In the genomic region with DNA sequence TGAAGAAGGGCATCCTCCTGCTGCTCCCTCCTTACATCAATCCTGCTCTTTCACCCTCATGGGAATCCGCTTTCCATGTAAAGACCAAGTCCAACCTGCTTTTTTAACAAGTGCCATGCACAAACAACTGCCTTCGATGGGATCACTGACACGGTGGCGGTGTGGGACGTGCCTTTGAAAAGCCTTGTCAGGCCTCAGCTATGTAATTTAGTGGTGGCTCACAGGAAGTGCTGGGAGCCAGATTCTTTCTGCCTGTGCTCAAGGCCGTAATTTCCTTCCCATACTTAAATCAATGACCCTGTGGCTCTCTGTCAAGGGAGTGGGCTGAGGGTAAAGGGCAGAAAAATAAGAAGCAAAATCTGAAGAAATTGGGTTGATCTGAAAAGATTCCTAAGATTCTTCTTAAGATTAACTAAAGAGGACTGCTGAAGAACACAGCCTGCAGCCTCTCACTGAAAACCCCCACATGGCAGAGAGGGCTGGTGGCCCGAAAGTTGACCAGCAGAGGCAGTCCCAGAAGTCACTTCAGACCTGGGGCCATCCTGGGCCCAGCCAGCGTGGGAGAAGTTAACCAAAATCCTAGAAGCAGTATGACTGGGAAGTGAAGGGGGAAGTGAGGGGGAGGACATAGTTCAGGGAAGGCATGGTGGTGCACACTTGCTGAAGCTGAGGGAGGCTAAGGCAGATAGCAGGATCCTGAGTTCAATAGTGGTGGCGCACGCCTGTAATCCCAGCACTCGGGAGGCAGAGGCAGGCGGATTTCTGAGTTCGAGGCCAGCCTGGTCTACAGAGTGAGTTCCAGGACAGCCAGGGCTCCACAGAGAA, we compare ENCODE assay signal across 8 mouse cellular contexts. TPM values are rescaled to one million over a fixed set of nuclear protein-coding genes. Genes with fewer than 3 reads are reported as not detected.
DNase-seq lines count a peak whose midpoint lies in the region; ATAC-seq lines count a peak whose summit lies in the region.

No protein-coding gene starts in this region.

- peak overlapping the region; percentile 74 for H3K27ac ChIP-seq in heart, embryonic 11.5 days (ENCODE audit: low read depth, low read length)
- H3K27ac ChIP-seq in limb, embryonic 12.5 days = peak overlapping the region; percentile 25; the same call in 1 of the 2 replicates

- H3K36me3 ChIP-seq in heart, embryonic 11.5 days (ENCODE audit: control insufficient read depth, insufficient read depth, low read length) = no peaks in the 10 kb centered on the region
- H3K36me3 ChIP-seq in limb, embryonic 12.5 days = no peaks in the 10 kb centered on the region

- no peak overlapping the region for H3K4me3 ChIP-seq in heart, embryonic 11.5 days (ENCODE audit: low read depth, low read length)
- no peak overlapping the region for H3K4me3 ChIP-seq in limb, embryonic 12.5 days (replicated peaks)

- H3K27me3 ChIP-seq in heart, embryonic 11.5 days (ENCODE audit: control insufficient read depth, insufficient read depth, low read length) = no peaks in the 10 kb centered on the region
- no peaks in the 10 kb centered on the region for H3K27me3 ChIP-seq in limb, embryonic 12.5 days

- H3K4me1 ChIP-seq in heart, embryonic 11.5 days (ENCODE audit: control insufficient read depth, insufficient read depth, low read length) = peaks cover 42% of the 10 kb centered on the region
- H3K4me1 ChIP-seq in limb, embryonic 12.5 days (replicated peaks) = peaks cover 39% of the 10 kb centered on the region

- no peaks in the 10 kb centered on the region for H3K9me3 ChIP-seq in heart, embryonic 11.5 days (replicated peaks; ENCODE audit: control insufficient read depth, low read length)
- no peaks in the 10 kb centered on the region for H3K9me3 ChIP-seq in limb, embryonic 12.5 days

- DNase-seq in heart, adult 11 months = peak; percentile 90
- DNase-seq in heart, postnatal 25 days (ENCODE audit: low spot score) = no peak
- peak; percentile 61 to 84 for DNase-seq in adrenal gland, adult (ENCODE audit: inconsistent age in 2 of 2, low spot score in 1 of 2)
- DNase-seq in cerebellum, postnatal 10 days = no peak
- DNase-seq in c-Kit-positive CD71-positive TER-119-positive erythroid progenitor cells, embryonic 14.5 days (ENCODE audit: low spot score) = no peak
- DNase-seq in left cerebral cortex, postnatal 10 days (ENCODE audit: extremely low spot score in 1 of 2, low spot score in 2 of 2) = no peak

- ATAC-seq in heart, embryonic 11.5 days (replicated peaks; ENCODE audit: insufficient number of reproducible peaks, low FRiP score, low TSS enrichment) = no peak
- no peak for ATAC-seq in limb, embryonic 12.5 days (ENCODE audit: insufficient number of reproducible peaks, insufficient read depth, low FRiP score, low TSS enrichment, low read depth)

- intact Hi-C loops in heart, postnatal 25 days (cut with DNase I) = loop anchor here (2.0 kb wide), 1 partner anchor 31 kb away; no protein-coding TSS in a partner anchor
- intact Hi-C loops in left cerebral cortex, postnatal 10 days (cut with DNase I) = no loop called here

- H3K4me2 ChIP-seq in heart, embryonic 11.5 days = no peak overlapping the region
- no peak overlapping the region for H3K4me2 ChIP-seq in limb, embryonic 12.5 days

- WGBS in heart, embryonic 11.5 days (ENCODE audit: insufficient replicate concordance) = 53% methylated on average over 13 of the region's 13 CpGs
- 52% methylated on average over 13 of the region's 13 CpGs for WGBS in limb, embryonic 12.5 days

- H3K9ac ChIP-seq in heart, embryonic 11.5 days (ENCODE audit: low read depth, low read length) = no peak overlapping the region
- 0 out of 2 replicates have a peak overlapping the region, but pooled peaks have one; percentile 23 for H3K9ac ChIP-seq in limb, embryonic 12.5 days (replicated peaks)

RNA-seq across cellular contexts. Expression of gene Arhgap35, which starts 33.3 kb away (rescaled TPM):
- total RNA-seq in heart, postnatal 25 days (2021) = 10 to 100 TPM; 34.2 to 35.8 TPM
- polyA plus RNA-seq in heart, embryonic 11.5 days (2014; fragmentation: Nextera tagmentation; extraction: Ambion mirVana) = 15.9 and 17.2 TPM in 2 replicates
- polyA plus RNA-seq in limb, embryonic 12.5 days (2016; fragmentation: Nextera tagmentation; extraction: Ambion mirVana) = 25.6 and 30.3 TPM in 2 replicates
- total RNA-seq in left cerebral cortex, postnatal 10 days (2021) = 100 to 1,000 TPM; 145 to 147 TPM

Comparison
In these comparisons a context has a peak if more than half of its experiments do, and no peak if none do; other contexts are left out.
1. DNase-seq: peak in heart, adult 11 months (single experiment) and adrenal gland, adult (2 of 2); none in heart, postnatal 25 days (single experiment), cerebellum, postnatal 10 days (0 of 2), c-Kit-positive CD71-positive TER-119-positive erythroid progenitor cells, embryonic 14.5 days (single experiment) and left cerebral cortex, postnatal 10 days (0 of 2).